Mouse (Mus musculus) spleen, adult 18-20 months (tissue): ENCODE results near the gene Vps72.
A peak's percentile ranks its signal among the peaks of the same experiment; 100 is the strongest.
"Not testable (repeated sequence)": the region's sequence is repeated elsewhere in the genome, so short reads cannot be mapped to it uniquely, and the experiment has no call there.

Experiments
- DNase-seq, 2 experiments: peaks; one replicate each; pipeline ENCODE4 v3.0.0; 2022; ENCODE audit warnings: mixed read lengths in 2 of 2

Gene Vps72

DNA sequence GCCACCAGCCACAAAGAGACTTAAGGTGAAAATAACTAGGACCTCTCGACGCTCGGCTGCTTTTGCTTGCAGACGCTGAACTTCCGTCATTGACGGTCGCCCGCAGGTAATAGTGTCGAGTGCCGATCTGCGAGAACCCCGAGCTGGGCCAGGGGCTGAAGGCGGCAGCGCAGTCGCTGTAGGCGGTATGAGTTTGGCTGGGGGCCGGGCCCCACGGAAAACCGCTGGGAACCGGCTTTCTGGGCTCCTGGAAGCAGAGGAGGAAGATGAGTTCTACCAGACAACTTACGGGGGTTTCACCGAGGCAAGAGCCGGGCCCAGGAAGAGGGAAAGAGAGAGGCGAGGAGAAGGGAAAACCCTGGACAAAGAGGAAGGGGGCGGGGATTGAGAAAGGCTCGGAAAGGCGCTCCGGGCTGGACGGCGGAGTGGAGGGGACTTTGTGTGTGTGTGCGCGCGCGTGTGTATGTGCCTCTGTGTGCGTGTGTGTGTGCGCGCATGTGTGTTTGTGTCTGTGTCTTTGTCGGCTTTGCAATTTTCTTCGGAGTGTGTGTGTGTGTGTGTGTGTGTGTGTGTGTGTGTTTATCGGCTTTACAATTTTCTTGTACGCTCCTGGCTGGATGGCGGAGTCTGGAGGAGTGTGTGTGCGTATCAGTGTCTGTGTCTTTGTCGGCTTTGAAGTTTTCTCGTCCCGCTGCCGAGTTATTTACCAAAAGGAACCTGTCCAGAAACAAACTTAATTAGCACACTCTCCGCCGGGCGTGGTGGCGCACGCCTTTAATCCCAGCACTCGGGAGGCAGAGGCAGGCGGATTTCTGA, at the start of gene Vps72:
Gene Vps72 (plus strand): TSS at position 112 of the 816 bp plus-strand sequence.
- DNase-seq, result peak; percentile 76 to 83

DNA sequence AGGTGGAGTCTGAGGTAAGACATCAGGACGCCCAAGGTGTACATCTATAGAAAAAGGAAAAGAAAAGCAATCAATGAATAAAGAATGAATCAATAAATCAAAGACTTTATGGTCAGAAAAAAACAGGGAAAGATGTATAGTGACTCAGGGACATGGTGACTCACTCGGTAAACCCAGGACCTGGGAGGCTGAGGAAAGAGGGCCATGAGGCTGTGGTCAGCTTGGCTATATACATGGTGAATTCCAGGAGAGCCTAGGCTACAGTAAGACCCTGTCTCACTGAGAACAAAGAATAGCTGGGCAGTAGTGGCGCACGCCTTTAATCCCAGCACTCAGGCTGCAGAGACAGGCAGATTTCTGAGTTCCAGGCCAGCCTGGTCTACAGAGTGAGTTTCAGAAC, 47.1 kb upstream of the Vps72 start:
- no peak for DNase-seq

DNA sequence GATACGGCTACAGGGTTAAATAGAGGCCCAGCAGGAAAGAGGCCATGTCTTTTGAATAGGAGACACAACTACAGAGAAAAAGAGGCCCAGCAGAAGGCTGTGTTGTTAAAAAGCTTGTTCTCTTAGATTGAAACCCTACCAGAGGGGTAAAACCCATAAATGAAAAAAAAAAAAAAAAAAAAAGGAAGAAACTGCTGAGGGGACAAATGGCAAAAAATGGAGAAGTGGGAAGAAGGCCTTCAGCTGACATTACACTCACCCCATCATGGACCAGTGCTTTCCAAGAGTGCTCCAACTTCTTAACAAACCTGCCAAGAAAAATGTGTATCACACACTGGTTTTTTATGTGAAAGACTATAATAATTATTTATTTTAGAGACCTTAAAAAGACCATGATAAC, 45.3 kb upstream of the Vps72 start:
- no peak for DNase-seq

DNA sequence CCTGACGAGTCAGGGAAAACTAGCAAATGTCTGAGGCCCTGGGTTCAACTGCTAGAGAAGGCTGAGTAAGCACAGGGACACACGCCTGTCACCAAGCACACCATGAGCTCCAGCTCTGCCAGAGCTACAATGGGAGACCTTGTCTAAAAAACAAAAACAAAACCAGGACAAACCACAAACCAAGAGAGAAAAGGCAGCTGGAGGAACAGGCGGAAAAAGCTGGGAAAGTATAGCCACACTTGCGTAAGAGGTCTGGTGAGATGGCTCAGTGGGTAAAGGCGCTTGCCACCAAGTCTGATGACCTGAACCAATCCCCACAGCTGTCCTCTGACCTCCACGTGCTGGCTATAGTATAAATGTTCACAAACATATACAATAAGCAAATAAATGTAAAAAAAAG, 44.7 kb upstream of the Vps72 start:
- no peak for DNase-seq

DNA sequence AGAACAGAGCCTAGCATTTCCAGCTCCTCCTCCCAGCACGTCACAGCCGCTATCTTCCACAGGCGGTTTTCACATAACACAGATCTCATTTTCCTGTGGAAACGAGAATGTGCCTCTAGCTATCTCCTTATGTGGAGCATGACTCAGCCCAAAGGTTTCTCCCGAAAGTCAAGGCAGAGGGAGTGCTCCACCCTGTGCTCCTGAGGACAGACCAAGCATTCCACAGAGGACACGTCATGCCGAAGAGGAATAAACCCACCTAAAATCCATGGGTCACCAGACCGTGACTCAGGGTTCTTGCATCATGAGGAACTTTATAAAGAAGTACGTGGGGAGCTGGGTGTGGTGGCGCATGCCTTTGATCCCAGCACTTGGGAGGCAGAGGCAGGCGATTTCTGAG, 44.3 kb upstream of the Vps72 start:
- DNase-seq, result no peak

DNA sequence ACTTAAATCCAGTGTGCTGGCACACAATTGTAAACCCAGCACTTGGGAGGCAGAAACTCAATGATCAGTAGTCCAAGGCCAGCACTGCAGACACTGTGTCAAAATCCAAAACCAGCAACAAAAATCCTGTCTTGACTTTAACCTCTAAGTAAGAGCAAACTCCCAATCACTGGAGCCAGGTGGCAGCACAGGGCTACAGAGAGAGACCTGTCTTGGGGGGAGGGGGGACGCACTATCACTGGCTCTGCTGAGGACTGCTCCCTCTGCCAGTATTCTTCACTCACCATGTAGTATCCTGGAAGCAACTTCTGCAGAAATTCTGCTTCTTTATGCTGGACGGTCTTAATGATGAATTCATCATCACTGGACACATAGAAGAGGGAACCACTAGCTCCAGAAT, 39.2 kb upstream of the Vps72 start:
- DNase-seq, result no peak

DNA sequence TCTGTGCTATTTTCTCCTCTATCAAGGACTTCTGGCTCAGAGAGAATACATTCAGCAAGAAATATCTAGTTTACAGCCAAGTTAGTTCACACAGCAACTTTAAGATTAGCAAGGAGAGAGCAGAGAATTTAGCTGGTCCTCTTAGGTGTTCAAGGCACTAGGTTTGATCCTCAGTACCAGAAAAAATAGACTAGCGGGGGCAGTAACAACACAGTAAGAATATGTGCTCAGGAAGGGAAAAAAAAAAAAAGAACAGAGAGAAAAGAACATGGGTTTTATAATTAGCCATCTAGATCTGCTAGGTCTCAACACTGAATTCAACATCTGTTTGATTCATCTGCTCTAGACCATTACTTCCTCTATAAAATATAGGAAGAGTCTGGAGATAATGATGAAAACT, 22.8 kb upstream of the Vps72 start:
- no peak for DNase-seq

DNA sequence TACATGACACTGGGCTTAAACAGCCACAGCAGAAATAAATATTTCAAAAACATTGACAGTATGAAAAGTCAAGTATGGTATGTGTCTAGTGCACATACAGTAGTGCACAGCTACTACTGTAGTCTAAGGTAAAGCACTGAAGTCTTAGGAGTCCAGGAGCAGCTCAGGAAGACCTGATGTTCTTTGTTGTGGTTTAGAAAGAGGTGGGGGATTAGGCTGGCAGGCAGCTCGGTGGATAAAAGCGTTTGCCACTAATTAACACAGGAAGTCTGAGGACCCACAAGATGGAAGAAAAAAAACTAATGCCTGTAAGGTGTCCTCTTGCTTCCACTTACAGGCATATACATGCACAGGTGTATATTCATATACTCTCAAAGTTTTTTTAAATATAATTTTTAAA, 10.0 kb upstream of the Vps72 start:
- DNase-seq, result no peak

DNA sequence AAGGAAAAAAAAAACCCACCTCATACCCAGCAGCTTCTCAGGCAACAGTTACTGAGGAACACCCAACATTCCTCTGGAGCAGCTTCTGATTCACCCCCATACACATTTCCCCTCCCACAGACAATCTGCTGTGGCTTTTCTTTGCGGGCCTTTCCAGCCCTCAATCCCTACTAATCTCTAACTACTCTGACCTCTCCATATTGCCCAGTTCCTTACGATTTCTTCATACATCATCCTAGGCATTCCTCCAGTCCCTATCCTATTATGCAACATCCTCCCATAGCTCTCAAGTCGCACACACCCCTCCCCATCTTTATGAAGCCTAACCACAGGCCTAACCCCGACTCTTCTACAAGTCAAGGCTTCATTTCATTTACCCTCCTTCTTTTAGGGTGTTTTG, 5.7 kb upstream of the Vps72 start:
- DNase-seq, result no peak

DNA sequence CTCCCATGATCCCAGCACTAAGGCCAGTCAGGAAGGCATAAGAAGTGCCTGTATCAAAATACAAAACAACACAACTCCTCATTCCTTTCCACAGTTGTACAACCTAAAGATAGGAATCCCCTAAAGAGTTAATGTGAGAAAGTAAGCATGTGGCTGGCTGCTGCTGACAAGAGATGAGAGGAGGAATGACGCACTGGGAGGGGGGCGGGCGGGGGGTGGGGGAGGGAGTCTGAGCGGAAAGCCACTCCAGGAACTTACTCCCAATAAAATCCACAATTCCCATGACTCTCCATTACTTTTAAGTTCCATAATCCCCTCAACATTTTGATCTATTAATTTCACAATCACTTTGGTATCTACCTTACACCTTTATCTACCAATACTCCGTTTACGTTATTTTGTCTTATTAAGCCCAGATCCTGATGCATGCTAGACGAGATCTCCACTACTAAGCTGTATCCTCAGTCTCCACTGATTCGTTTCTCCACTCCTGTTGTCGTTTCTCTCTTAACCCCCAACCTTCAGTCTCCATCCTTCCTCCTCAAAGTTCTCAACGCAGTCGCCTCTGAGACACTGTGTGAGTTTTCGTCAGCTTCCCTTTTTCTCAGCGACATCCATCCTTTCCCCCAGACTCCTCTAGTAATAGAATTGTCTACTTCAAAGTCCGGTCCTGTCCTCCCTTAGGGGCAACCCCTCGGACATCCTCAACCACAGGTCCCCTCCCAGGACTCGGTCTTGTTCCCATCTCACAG, 5.1 kb upstream of the Vps72 start:
- DNase-seq, result no peak

DNA sequence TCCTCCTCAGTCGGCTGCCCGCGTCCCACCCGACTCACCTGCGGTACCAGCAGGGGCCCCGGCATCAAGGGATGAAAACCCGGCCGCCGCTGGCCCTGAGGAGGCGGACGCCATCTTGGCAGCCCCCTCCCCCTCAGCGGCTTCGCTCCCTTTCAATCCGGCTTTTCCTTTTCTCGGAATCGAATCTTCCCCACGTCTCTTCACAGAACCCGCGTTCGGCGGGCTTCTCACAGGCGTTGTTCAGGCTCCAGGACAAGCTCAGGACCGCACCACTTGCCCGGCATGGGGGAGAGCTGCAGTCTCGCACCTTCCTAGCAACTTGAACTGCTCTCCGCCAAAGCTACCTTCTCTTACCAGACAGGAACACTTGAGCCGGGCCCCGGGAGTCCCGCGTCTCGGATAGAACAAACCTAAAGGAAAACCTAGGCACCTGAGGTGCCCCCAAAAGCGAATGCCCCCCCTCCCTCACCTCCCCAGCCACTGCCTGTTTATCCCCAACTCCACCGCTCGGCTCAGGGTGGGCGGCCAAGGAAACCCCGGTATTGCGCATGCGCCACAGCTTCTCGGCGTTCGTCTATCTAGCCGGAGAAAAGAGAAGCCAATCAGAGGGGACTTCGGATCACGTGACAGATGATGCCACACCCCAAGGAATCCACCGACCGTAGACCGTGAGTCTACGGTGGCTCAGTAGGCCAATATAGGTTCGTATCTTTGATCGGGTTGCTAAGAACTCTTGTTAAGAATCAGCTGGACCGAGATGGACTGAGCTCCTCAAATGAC, 4.3 kb upstream of the Vps72 start, which contains the start of gene Pip5k1a:
Gene Pip5k1a (minus strand): TSS at position 593 of the 780 bp plus-strand sequence.
- DNase-seq, result peak; percentile 88 to 90

DNA sequence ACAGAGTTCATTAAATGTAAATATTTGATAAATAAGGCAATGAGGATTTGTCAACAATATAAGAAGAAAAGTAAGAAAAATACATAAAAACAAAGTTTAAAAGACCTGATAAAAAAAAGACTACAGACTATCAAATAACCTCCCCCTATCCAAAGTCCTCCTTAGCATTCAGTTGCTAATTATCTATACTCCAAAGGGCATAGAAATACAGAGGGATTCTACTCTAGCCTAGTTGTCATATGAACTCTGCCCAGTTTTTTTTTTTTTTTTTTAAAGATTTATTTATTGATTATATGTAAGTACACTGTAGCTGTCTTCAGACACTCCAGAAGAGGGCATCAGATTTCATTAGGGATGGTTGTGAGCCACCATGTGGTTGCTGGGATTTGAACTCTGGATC, 3.5 kb upstream of the Vps72 start:
- DNase-seq, result not testable (repeated sequence)

DNA sequence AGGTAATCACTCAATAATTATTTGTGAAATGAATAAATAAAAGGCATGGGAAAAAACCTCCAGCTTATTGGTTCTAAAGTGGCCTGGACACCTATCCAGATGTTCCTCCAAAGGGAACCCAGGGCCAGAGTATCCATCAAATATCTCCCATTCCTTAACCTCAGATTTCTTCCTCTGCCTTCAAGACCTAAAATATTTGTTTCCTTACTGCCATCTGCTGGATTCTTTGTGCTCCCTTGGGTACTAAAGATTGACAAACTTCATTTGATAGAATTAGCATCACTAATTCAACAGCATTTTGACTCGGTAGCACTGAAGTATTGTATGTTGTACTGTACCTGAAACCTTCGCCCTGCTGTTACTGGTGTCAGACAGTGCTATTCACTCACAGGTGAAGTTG, 2.9 kb upstream of the Vps72 start:
- no peak for DNase-seq

DNA sequence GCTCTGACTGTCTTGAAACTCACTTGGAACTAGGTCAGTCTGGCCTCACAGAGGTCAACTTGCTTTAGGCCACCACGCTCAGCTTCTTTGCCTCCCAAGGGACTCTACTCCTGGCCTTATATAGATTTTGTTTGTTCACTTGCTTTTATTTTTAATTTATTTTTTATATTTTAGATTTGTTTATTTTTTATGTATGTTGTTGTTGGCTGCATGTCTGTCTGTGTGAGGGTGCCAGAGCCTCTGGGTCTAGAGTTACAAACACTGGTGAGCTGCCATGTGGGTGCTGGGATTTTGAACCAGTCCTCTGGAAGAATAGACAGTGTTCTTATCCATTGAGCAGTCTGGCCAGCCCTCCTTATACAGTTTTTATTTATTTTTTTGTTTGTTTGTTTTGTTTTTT, 1.9 kb downstream of the Vps72 start:
- no peak for DNase-seq

DNA sequence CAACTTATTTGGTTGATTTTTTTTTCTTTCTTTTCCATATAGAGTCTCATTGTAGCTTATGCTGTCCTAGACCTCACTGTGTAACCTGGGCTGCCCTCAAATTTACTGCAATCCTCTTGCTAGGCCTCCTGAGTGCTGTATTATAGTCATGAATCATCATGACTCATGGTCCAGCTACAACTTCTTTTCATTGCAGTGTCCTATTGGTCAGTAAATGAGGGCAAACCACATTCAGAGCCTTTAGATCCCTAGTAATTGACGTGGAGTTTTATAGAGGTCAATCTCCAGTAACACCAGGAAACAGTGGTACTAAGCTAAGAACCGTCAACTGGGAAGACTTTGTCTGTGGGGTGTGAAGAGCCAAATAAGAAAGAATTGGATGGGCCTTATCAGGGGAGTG, 6.9 kb downstream of the Vps72 start:
- DNase-seq, result no peak

DNA sequence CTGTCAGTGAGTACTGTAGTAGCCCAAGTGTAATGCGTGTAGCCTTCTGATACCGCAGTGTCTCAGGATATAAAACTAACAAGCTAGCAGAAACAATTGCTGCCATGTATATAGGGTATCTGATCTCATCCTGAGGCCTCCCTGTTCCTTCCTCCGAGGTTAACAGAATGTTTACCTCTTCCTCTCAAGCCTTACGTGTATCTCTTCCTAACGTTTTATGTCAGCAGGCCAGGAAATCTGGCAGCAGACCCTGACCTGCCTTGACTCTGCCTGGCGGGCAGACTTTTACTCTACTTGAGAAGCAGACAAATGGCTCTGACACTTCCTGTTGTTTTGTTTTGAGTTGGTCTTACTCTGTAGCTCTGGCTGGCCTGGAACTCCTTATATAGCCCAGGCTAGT, 10.8 kb downstream of the Vps72 start:
- no peak for DNase-seq

DNA sequence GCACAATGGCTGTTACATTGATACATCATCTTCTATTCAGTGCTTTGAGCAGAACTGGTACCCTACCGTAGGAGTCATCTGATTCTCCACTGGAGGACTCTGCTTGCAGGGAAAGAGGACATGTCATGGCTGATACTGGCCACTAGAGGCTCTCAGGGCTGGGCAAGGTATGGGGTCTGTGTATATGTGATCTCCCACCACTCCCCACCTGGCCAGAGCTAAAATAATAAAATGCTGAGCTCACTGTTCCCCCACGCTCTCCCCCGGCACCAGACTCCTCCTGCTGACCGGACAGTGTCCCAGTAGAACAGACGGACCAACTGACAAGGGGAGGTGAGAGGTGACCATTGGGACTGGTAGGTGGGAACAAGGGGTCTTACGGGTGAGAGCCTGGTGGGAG, 13.4 kb downstream of the Vps72 start, which contains the start of gene Tmod4:
Gene Tmod4 (plus strand): TSS at position 231 of the 400 bp plus-strand sequence.
- no peak for DNase-seq

DNA sequence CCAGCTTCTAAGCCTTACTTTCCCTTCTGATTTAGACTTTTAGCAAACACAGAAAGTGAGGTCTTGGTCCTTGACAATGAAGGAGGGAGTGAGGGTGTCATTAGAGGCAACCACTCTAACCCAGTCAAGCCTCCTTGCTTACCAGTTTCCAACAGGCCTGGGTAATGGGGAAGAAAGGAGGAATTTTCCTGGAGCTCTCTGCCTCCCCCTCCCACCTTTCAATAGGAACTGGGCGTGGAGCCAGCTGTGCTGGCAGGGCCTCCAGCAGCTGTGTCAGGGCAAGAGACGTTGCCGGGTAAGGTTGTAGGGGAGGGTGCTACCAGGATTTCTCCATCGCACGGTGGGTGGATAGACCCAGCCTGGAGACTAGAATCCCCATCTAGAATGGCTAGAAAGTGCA, 14.2 kb downstream of the Vps72 start:
- no peak for DNase-seq

DNA sequence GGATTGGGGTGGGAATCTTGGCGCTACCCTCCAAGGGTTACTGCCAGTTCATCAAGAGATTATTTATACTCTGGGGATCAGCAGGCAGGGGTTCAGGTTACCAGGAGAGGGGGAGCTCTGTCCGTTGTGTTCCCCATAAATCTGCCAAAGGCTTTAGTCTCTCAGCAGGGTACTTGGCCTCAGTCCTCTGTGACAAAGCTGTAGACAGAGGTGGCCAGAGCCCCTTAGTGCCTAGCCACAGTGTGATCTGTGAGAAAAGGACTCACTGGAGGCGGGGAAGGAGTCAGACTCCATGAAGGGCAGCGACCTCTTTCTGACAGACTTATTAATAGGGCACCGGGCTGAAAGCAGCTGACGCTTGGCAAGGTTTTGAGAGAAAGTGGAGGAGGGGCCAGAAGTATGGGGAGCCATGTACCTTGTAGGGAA, 18.4 kb downstream of the Vps72 start:
- no peak for DNase-seq

DNA sequence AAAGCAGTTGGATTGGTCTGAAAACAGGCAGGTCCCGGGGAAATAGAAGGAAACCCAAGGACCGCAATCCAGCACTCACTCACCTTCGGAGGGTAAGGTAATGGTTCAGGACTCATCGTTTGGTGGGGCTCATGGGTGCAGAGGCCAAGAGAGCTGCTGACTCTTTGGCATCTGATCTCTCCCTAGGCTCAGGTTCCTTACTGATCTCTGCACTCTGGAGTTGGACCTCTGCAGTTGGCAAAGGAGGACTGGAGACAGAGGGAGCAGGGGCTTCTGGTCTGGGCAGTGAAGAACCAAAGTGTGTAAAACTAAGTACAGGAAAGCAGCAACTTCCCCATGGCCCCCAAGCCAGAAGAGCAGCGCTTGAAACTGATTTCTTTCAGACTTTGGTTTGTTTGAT, 19.3 kb downstream of the Vps72 start:
- DNase-seq, result no peak

DNA sequence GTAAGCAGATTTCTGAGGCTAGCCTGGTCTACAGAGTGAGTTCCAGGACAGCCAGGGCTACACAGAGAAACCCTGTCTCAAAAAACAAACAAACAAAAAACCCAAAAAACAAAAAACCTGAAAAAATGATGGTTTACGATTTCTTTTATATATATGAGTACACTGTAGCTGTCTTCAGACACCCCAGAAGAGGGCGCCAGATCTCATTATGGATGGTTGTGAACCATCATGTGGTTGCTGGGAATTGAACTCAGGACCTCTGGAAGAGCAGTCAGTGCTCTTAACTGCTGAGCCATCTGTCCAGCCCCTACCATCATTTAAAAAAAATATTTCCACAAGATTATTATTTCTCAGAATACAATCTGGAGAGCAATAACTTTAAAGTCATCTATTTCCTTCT, 21.6 kb downstream of the Vps72 start:
- not testable (repeated sequence) for DNase-seq

DNA sequence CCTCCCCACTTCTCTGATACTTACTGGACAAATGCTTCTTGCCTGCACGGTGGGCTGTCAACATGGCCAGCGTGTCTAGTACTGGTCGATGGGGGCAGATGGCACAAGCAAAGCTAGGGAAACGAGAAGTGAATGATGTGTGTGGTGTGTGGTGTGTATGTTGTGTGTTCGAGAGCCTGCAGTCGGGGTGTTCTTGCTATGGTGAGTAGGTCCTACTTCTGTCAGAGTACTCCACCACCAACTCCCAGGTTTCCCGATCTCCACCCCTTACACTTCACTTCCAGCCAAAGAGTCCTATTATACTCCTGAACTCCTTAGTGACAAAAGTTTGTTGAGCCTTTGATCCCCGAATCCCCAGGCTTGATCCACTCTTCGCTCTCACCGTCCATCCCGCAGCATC, 22.4 kb downstream of the Vps72 start:
- DNase-seq, result no peak

DNA sequence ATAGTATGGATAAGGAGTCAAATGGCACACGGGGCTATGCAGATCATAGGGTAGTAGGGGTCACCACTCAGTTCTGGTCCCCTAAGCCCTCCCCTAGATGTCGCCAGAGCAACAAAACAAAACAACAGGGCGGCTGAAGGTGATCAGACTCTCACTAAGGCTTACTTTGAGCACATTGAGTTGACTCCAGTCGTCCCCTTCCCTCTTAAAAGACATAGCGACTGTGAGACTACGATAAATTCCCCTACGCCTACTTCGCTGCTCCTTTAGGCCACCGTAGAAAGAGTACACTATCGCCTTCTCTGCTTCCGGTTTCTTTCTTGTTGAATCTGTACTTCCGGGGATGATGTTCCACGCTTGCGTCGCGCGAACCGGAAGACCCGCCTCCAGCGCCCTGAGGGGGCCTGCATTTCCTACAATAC, 22.9 kb downstream of the Vps72 start, which contains the start of the genes Scnm1 and Lysmd1:
Gene Scnm1 (minus strand): TSS at position 332 of the 422 bp plus-strand sequence.
Gene Lysmd1 (plus strand): TSS at position 409 of the 422 bp plus-strand sequence.
- DNase-seq, result peak; percentile 77 to 81
